Comparison of ENCODE assay signal across 16 mouse cellular contexts in genomic region chr17:32092241-32092619, GRCm38 (mm10). TPM values are rescaled to one million over a fixed set of nuclear protein-coding genes. Genes with fewer than 3 reads are reported as not detected.
A peak's percentile ranks its signal among the peaks of the same experiment; 100 is the strongest.
DNase-seq lines count a peak whose midpoint lies in the region; ATAC-seq and TF ChIP-seq lines count a peak whose summit lies in the region.
"Had no signal": no experiment of that assay in that cellular context is flagged by ENCODE, and none has a peak within 500 bp of the region (broad histone marks: within the 10 kb centered on the region; RNA-seq: fewer than 3 reads in every experiment).

No protein-coding gene starts in this region.

- H3K4me2 ChIP-seq in hindbrain, embryonic 14.5 days (replicated peaks) = 0 out of 2 replicates have a peak overlapping the region, but pooled peaks have one; percentile 51
- no peak overlapping the region for H3K4me2 ChIP-seq in hindbrain, embryonic 13.5 days
- peak overlapping the region; percentile 54; the same call in 1 of the 2 replicates for H3K4me2 ChIP-seq in neural tube, embryonic 15.5 days
- peak overlapping the region; percentile 68 for H3K4me2 ChIP-seq in liver, embryonic 11.5 days

- H3K9ac ChIP-seq in hindbrain, embryonic 14.5 days = no peak overlapping the region
- no peak overlapping the region for H3K9ac ChIP-seq in hindbrain, embryonic 13.5 days
- no peak overlapping the region for H3K9ac ChIP-seq in neural tube, embryonic 15.5 days (replicated peaks)
- peak overlapping the region; percentile 32; the same call in 1 of the 2 replicates for H3K9ac ChIP-seq in liver, embryonic 11.5 days (ENCODE audit: low read depth, low read length)
- H3K9ac ChIP-seq: heart, embryonic 15.5 days; hindbrain, embryonic 12.5 days; limb, embryonic 13.5 days had no signal

- no peak overlapping the region for H3K4me3 ChIP-seq in hindbrain, embryonic 14.5 days (replicated peaks; ENCODE audit: low read length)
- H3K4me3 ChIP-seq in hindbrain, embryonic 13.5 days = no peak overlapping the region
- H3K4me3 ChIP-seq in neural tube, embryonic 15.5 days (replicated peaks) = no peak overlapping the region
- H3K4me3 ChIP-seq in liver, embryonic 11.5 days (ENCODE audit: low read depth, low read length) = no peak overlapping the region
- H3K4me3 ChIP-seq in olfactory bulb, adult 2 months (ENCODE audit: insufficient read depth, low read depth, low read length) = no peak overlapping the region

- TF ChIP-seq POLR2A in olfactory bulb, adult 2 months (IDR thresholded peaks at IDR 0.05; ENCODE audit: insufficient read depth, low read depth, low read length) = no peak

- no peaks in the 10 kb centered on the region for H3K36me3 ChIP-seq in hindbrain, embryonic 14.5 days (replicated peaks; ENCODE audit: control insufficient read depth, insufficient read depth)
- H3K36me3 ChIP-seq in hindbrain, embryonic 13.5 days = no peaks in the 10 kb centered on the region
- H3K36me3 ChIP-seq in neural tube, embryonic 15.5 days = no peaks in the 10 kb centered on the region
- H3K36me3 ChIP-seq in liver, embryonic 11.5 days (ENCODE audit: control insufficient read depth, insufficient read depth, low read length) = no peaks in the 10 kb centered on the region
- H3K36me3 ChIP-seq: heart, embryonic 15.5 days; hindbrain, embryonic 12.5 days; limb, embryonic 13.5 days; midbrain, embryonic 12.5 days had no signal

- no peak for TF ChIP-seq CTCF in olfactory bulb, adult 2 months (IDR thresholded peaks at IDR 0.05; ENCODE audit: insufficient read depth, low read depth, low read length)

- H3K27me3 ChIP-seq in hindbrain, embryonic 14.5 days (ENCODE audit: control insufficient read depth, insufficient read depth, low read length) = no peaks in the 10 kb centered on the region
- no peaks in the 10 kb centered on the region for H3K27me3 ChIP-seq in hindbrain, embryonic 13.5 days
- H3K27me3 ChIP-seq in neural tube, embryonic 15.5 days (replicated peaks) = no peaks in the 10 kb centered on the region
- no peaks in the 10 kb centered on the region for H3K27me3 ChIP-seq in liver, embryonic 11.5 days (replicated peaks; ENCODE audit: control insufficient read depth, insufficient read depth, low read length)
- H3K27me3 ChIP-seq: heart, embryonic 15.5 days; hindbrain, embryonic 12.5 days; limb, embryonic 13.5 days had no signal

- no peak for DNase-seq in hindbrain, embryonic 14.5 days (ENCODE audit: low spot score)
- DNase-seq in neural tube, embryonic 10.5 days (ENCODE audit: extremely low spot score, low spot score) = no peak
- DNase-seq in liver, embryonic 11.5 days (ENCODE audit: low spot score) = no peak
- DNase-seq in embryo, embryonic 11 days = no peak
- DNase-seq in testis, postnatal 14 days (ENCODE audit: low spot score) = no peak
- DNase-seq: adrenal gland, adult 8-10 months; cerebellum, adult 9-11 months; kidney, adult 9 months; lung, postnatal 14 days had no signal

- H3K4me1 ChIP-seq in hindbrain, embryonic 14.5 days (replicated peaks; ENCODE audit: control insufficient read depth, insufficient read depth, low read length) = peaks cover 12% of the 10 kb centered on the region
- peaks cover 14% of the 10 kb centered on the region for H3K4me1 ChIP-seq in hindbrain, embryonic 13.5 days (replicated peaks)
- H3K4me1 ChIP-seq in neural tube, embryonic 15.5 days = peaks cover 24% of the 10 kb centered on the region
- peaks cover 6% of the 10 kb centered on the region for H3K4me1 ChIP-seq in liver, embryonic 11.5 days (replicated peaks; ENCODE audit: control insufficient read depth, insufficient read depth, low read length)
- peaks cover 7% of the 10 kb centered on the region for H3K4me1 ChIP-seq in olfactory bulb, adult 2 months (ENCODE audit: control insufficient read depth, insufficient read depth, low read length)

- no peak for ATAC-seq in hindbrain, embryonic 14.5 days (ENCODE audit: low FRiP score)
- ATAC-seq in hindbrain, embryonic 13.5 days (ENCODE audit: low FRiP score) = no peak
- ATAC-seq in neural tube, embryonic 15.5 days (ENCODE audit: low FRiP score) = no peak
- ATAC-seq in liver, embryonic 11.5 days (replicated peaks; ENCODE audit: low FRiP score) = peak; percentile 80

- 83% methylated on average over 1 of the region's 1 CpGs for WGBS in hindbrain, embryonic 14.5 days
- WGBS in hindbrain, embryonic 13.5 days = 90% methylated on average over 1 of the region's 1 CpGs
- 97% methylated on average over 1 of the region's 1 CpGs for WGBS in neural tube, embryonic 15.5 days
- 78% methylated on average over 1 of the region's 1 CpGs for WGBS in liver, embryonic 11.5 days
- 93% methylated on average over 1 of the region's 1 CpGs for WGBS in olfactory bulb, adult 2 months

- no peak overlapping the region for H3K27ac ChIP-seq in hindbrain, embryonic 14.5 days
- H3K27ac ChIP-seq in hindbrain, embryonic 13.5 days = no peak overlapping the region
- 0 out of 2 replicates have a peak overlapping the region, but pooled peaks have one; percentile 77 for H3K27ac ChIP-seq in neural tube, embryonic 15.5 days (replicated peaks)
- peak overlapping the region; percentile 84 for H3K27ac ChIP-seq in liver, embryonic 11.5 days (ENCODE audit: low read depth, low read length)
- 0 out of 2 replicates have a peak overlapping the region, but pooled peaks have one; percentile 34 for H3K27ac ChIP-seq in olfactory bulb, adult 2 months (ENCODE audit: insufficient read depth, low read depth, low read length)
- H3K27ac ChIP-seq: heart, embryonic 15.5 days; hindbrain, embryonic 12.5 days; midbrain, embryonic 12.5 days had no signal

- peaks cover 6% of the 10 kb centered on the region; the same call in 1 of the 2 replicates for H3K9me3 ChIP-seq in hindbrain, embryonic 14.5 days (ENCODE audit: control insufficient read depth, low read length)
- 0 out of 2 replicates have a peak, but pooled peaks cover 3% of the 10 kb centered on the region for H3K9me3 ChIP-seq in hindbrain, embryonic 13.5 days
- no peaks in the 10 kb centered on the region for H3K9me3 ChIP-seq in neural tube, embryonic 15.5 days (replicated peaks)
- H3K9me3 ChIP-seq in liver, embryonic 11.5 days (ENCODE audit: control insufficient read depth, low read length) = no peaks in the 10 kb centered on the region
- H3K9me3 ChIP-seq: heart, embryonic 15.5 days; hindbrain, embryonic 12.5 days; midbrain, embryonic 12.5 days had no signal

RNA-seq across cellular contexts. Expression of gene Hsf2bp, which starts 56.1 kb away (rescaled TPM):
- 0.59 and 0.82 TPM in 2 replicates for polyA plus RNA-seq in hindbrain, embryonic 14.5 days (2014; fragmentation: Nextera tagmentation; extraction: Ambion mirVana)
- 0.43 and 0.70 TPM in 2 replicates for polyA plus RNA-seq in hindbrain, embryonic 13.5 days (2015; fragmentation: Nextera tagmentation; extraction: Ambion mirVana)
- polyA plus RNA-seq in neural tube, embryonic 15.5 days (2015; fragmentation: Nextera tagmentation; extraction: Ambion mirVana) = 0.54 and 0.67 TPM in 2 replicates
- 0.40 and 0.64 TPM in 2 replicates for polyA plus RNA-seq in liver, embryonic 11.5 days (2014; fragmentation: Nextera tagmentation; extraction: Ambion mirVana)
- not detected in 2 replicates for polyA plus RNA-seq in olfactory bulb, adult 2 months (2012; ENCODE audit: insufficient read depth, insufficient read length, low replicate concordance, missing spikeins)

RNA-seq across cellular contexts. Expression of gene Rrp1b, which starts 56.3 kb away (rescaled TPM):
- polyA plus RNA-seq in hindbrain, embryonic 14.5 days (2014; fragmentation: Nextera tagmentation; extraction: Ambion mirVana) = 27.7 and 29.1 TPM in 2 replicates
- 36.2 and 39.5 TPM in 2 replicates for polyA plus RNA-seq in hindbrain, embryonic 13.5 days (2015; fragmentation: Nextera tagmentation; extraction: Ambion mirVana)
- 36.9 and 42.0 TPM in 2 replicates for polyA plus RNA-seq in neural tube, embryonic 15.5 days (2015; fragmentation: Nextera tagmentation; extraction: Ambion mirVana)
- 72.7 and 75.2 TPM in 2 replicates for polyA plus RNA-seq in liver, embryonic 11.5 days (2014; fragmentation: Nextera tagmentation; extraction: Ambion mirVana)
- not detected in 2 replicates for polyA plus RNA-seq in olfactory bulb, adult 2 months (2012; ENCODE audit: insufficient read depth, insufficient read length, low replicate concordance, missing spikeins)

Comparison
In these comparisons a context has a peak if more than half of its experiments do, and no peak if none do; other contexts are left out.
1. H3K27ac ChIP-seq: peak in neural tube, embryonic 15.5 days (single experiment), liver, embryonic 11.5 days (single experiment) and olfactory bulb, adult 2 months (single experiment); none in hindbrain, embryonic 14.5 days (single experiment) and hindbrain, embryonic 13.5 days (single experiment).
2. RNA of gene Rrp1b, which starts 56.3 kb away (polyA plus RNA-seq): 72.7 to 75.2 TPM in liver, embryonic 11.5 days, 36.9 to 42.0 TPM in neural tube, embryonic 15.5 days, 36.2 to 39.5 TPM in hindbrain, embryonic 13.5 days and 27.7 to 29.1 TPM in hindbrain, embryonic 14.5 days; not detected in olfactory bulb, adult 2 months; every median in the first group is over 10 times any median in the second.